Mouse (Mus musculus): ENCODE results near the gene Col27a1. TPM values are rescaled to one million over a fixed set of nuclear protein-coding genes. Genes with fewer than 3 reads are reported as not detected.
A peak's percentile ranks its signal among the peaks of the same experiment; 100 is the strongest.

Col27a1 gene
- polyA plus RNA-seq, 1 experiment from 2014 or later: 9.8 TPM

DNA sequence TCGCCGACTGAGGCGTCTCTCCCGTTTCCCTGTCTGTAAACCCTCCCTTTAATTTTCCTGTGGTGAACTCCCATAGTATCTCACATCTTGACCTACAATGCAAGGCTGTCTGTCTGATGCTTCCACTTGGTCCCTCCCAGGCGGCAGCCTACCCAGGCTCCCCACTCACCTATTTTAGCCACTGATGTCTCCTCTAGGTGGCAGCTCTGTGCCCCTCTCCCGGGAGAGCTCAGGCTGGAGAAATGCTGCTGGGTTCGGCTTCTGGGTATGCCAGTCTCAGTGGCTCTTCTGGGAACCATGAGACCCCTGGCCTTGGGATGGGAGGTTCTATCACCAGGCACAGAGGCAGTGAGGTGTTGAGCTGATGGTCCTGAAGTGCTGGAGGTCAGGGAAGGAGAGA lies 163.7 kb downstream of the Col27a1 start:
- H3K9ac ChIP-seq (ENCODE audit: low read length): no peak overlapping the region
- H3K4me1 ChIP-seq (ENCODE audit: control insufficient read depth, insufficient read depth, low read length): no peaks in the 10 kb centered on the region
- ATAC-seq (ENCODE audit: insufficient number of reproducible peaks, low FRiP score, low TSS enrichment, low read depth) (no peak), DNase-seq (ENCODE audit: low spot score) (no peak)
- H3K4me3 ChIP-seq (ENCODE audit: low read depth, low read length): no peak overlapping the region
- peaks cover 28% of the 10 kb centered on the region for H3K36me3 ChIP-seq (ENCODE audit: control insufficient read depth, insufficient read depth, low read length)
- no peaks in the 10 kb centered on the region for H3K27me3 ChIP-seq (ENCODE audit: control insufficient read depth, insufficient read depth, low read length)
- 67% methylated on average over 7 of the region's 7 CpGs for WGBS
- no peak overlapping the region for H3K4me2 ChIP-seq (ENCODE audit: low read depth, severe bottlenecking)
- no peak overlapping the region for H3K27ac ChIP-seq (replicated peaks; ENCODE audit: low read depth, low read length)
- H3K9me3 ChIP-seq (ENCODE audit: control insufficient read depth, low read length): no peaks in the 10 kb centered on the region

GRCm38 (mm10) chr4:63382676-63383369 lies 169.0 kb downstream of the Col27a1 start:
- H3K4me1 ChIP-seq (ENCODE audit: control insufficient read depth, insufficient read depth, low read length): no peaks in the 10 kb centered on the region
- ATAC-seq (ENCODE audit: insufficient number of reproducible peaks, low FRiP score, low TSS enrichment, low read depth) (no peak), DNase-seq (ENCODE audit: low spot score) (no peak)
- no peak overlapping the region for H3K9ac ChIP-seq (ENCODE audit: low read length)
- WGBS: 92% methylated on average over 4 of the region's 4 CpGs
- no peak overlapping the region for H3K4me3 ChIP-seq (ENCODE audit: low read depth, low read length)
- H3K27ac ChIP-seq (replicated peaks; ENCODE audit: low read depth, low read length): no peak overlapping the region
- peaks cover 18% of the 10 kb centered on the region for H3K36me3 ChIP-seq (ENCODE audit: control insufficient read depth, insufficient read depth, low read length)
- no peaks in the 10 kb centered on the region for H3K9me3 ChIP-seq (ENCODE audit: control insufficient read depth, low read length)
- no peak overlapping the region for H3K4me2 ChIP-seq (ENCODE audit: low read depth, severe bottlenecking)
- no peaks in the 10 kb centered on the region for H3K27me3 ChIP-seq (ENCODE audit: control insufficient read depth, insufficient read depth, low read length)

DNA sequence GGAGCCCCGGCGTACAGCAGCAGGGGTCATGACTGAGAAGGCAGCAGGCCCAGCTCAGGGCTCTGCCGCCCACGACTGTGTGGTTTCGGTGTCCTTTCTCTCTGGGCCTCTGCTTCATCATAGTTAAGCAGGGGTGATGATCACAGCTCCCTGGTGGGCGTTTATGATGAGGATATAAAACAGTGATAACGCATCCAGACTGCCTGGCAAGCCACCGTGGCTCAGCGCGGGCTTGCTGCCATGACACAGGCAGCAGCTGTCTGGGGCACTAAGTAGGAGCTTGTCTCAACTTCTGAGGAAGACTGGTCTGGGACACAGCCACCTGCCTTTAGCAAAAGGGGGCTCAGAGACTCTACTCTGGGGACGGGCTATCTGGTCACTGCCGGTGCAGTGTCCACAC lies 169.7 kb downstream of the Col27a1 start:
- Histone ChIP-seq H3K9ac (ENCODE audit: low read length) (no peak overlapping the region), H3K9me3 (ENCODE audit: control insufficient read depth, low read length) (no peaks in the 10 kb centered on the region), H3K4me2 (ENCODE audit: low read depth, severe bottlenecking) (no peak overlapping the region), H3K36me3 (ENCODE audit: control insufficient read depth, insufficient read depth, low read length) (peaks cover 18% of the 10 kb centered on the region), H3K27ac (replicated peaks; ENCODE audit: low read depth, low read length) (no peak overlapping the region), H3K4me3 (ENCODE audit: low read depth, low read length) (no peak overlapping the region), H3K27me3 (ENCODE audit: control insufficient read depth, insufficient read depth, low read length) (no peaks in the 10 kb centered on the region), H3K4me1 (ENCODE audit: control insufficient read depth, insufficient read depth, low read length) (no peaks in the 10 kb centered on the region)
- no peak for DNase-seq (ENCODE audit: low spot score)
- no peak for ATAC-seq (ENCODE audit: insufficient number of reproducible peaks, low FRiP score, low TSS enrichment, low read depth)
- WGBS: 82% methylated on average over 12 of the region's 12 CpGs

GRCm38 (mm10) chr4:63384262-63384661 lies 170.5 kb downstream of the Col27a1 start:
- Histone ChIP-seq H3K36me3 (ENCODE audit: control insufficient read depth, insufficient read depth, low read length) (peaks cover 15% of the 10 kb centered on the region), H3K4me2 (ENCODE audit: low read depth, severe bottlenecking) (no peak overlapping the region), H3K27me3 (ENCODE audit: control insufficient read depth, insufficient read depth, low read length) (no peaks in the 10 kb centered on the region), H3K27ac (replicated peaks; ENCODE audit: low read depth, low read length) (no peak overlapping the region), H3K4me3 (ENCODE audit: low read depth, low read length) (no peak overlapping the region), H3K4me1 (ENCODE audit: control insufficient read depth, insufficient read depth, low read length) (peaks cover 2% of the 10 kb centered on the region), H3K9me3 (ENCODE audit: control insufficient read depth, low read length) (no peaks in the 10 kb centered on the region), H3K9ac (ENCODE audit: low read length) (no peak overlapping the region)
- 91% methylated on average over 4 of the region's 4 CpGs for WGBS
- no peak for ATAC-seq (ENCODE audit: insufficient number of reproducible peaks, low FRiP score, low TSS enrichment, low read depth)
- DNase-seq (ENCODE audit: low spot score): no peak

MicroRNAs encoded within 50 kb of the gene (microRNA counts, 519-probe panel; counts per million panel counts)
- 2,735 counts per million, percentile 28 among the panel's probes with 10 or more counts for microRNA mmu-miR-455

Small RNA genes within 50 kb of the gene (microRNA-seq; reads per million reads assigned to microRNA genes)
- gene Mir455: 1,407 reads per million, percentile 77 among the genes with 10 or more reads in this experiment

Other genes starting within 250 kb of the Col27a1 start
- gene Zfp618, start 248.4 kb upstream of the Col27a1 start, polyA plus RNA-seq (2014; fragmentation: Nextera tagmentation; extraction: Ambion mirVana): 29.7 and 41.2 TPM in 2 replicates
- 0.44 and 0.69 TPM in 2 replicates for gene Ambp, start 59.2 kb upstream of the Col27a1 start, polyA plus RNA-seq (2014; fragmentation: Nextera tagmentation; extraction: Ambion mirVana)
- not detected in 2 replicates for gene Kif12, start 41.9 kb upstream of the Col27a1 start, polyA plus RNA-seq (2014; fragmentation: Nextera tagmentation; extraction: Ambion mirVana)
- not detected in 2 replicates for gene Orm1, start 130.6 kb downstream of the Col27a1 start, polyA plus RNA-seq (2014; fragmentation: Nextera tagmentation; extraction: Ambion mirVana)
- not detected in 2 replicates for gene Orm3, start 142.2 kb downstream of the Col27a1 start, polyA plus RNA-seq (2014; fragmentation: Nextera tagmentation; extraction: Ambion mirVana)
- gene Orm2, start 148.4 kb downstream of the Col27a1 start, polyA plus RNA-seq (2014; fragmentation: Nextera tagmentation; extraction: Ambion mirVana): not detected in 2 replicates
- 9.5 and 10.9 TPM in 2 replicates for gene Akna, start 189.3 kb downstream of the Col27a1 start, polyA plus RNA-seq (2014; fragmentation: Nextera tagmentation; extraction: Ambion mirVana)

Measured in limb, embryonic 11.5 days (tissue).